Mouse (Mus musculus): ENCODE measurements around the gene Tent5b.

The Tent5b gene

GRCm38 (mm10) chr4:133479458-133480184 is at the start of gene Tent5b:
Gene Tent5b, plus strand, starts transcription at chr4:133480132.
- DNase-seq (ENCODE audit: low spot score) = peak; percentile 97

DNA sequence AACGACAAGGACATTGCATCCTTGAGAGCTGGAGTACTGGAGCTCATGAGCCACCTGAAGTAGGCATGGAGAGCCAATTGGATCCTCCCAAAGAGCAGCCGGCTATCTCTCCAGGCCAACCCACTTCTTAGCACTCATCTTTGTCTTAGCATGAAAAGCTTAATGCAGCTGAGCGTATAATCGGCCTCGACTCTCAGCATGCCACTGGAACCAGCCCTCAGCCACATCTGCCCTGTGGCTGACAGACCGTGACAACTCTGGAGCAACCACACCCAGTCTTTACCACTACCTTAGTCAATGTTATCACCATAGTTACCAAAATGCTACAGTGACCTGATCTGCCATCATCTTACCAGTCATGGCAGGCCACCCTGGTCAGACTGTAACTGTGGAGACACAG is 48.4 kb upstream of the Tent5b start:
- DNase-seq (ENCODE audit: low spot score) = no peak

DNA sequence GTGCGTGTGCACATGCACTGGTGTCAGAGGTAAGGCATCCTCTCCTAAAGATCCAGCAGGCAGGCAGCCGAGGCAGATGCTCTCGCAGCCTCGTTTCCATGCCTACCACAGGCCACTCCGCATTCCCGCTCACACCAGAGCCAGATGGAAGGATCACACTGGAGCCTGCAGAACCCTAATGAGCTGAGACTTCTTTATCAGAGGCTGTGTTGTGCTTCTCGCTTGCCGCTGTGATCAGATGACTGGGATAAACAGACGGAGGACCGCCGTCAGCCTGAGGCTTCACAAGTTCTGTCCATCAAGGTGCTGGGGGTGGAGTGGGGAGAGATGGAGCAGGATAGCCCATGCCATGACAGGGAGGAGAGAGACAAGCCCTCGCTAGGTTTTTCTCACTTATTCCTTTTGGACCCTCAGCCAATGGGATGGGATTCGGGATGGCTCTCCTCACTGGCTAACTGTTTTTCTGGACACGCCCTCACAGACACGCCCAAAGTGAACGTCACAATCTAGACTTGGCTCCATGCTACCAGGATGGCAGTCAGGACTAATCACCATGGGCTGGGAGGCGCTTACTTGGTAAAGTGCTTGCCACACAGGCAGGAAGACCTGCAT is 47.3 kb upstream of the Tent5b start:
- no peak for DNase-seq (ENCODE audit: low spot score)

GRCm38 (mm10) chr4:133435921-133436320 is 44.0 kb upstream of the Tent5b start:
- no peak for DNase-seq (ENCODE audit: low spot score)

DNA sequence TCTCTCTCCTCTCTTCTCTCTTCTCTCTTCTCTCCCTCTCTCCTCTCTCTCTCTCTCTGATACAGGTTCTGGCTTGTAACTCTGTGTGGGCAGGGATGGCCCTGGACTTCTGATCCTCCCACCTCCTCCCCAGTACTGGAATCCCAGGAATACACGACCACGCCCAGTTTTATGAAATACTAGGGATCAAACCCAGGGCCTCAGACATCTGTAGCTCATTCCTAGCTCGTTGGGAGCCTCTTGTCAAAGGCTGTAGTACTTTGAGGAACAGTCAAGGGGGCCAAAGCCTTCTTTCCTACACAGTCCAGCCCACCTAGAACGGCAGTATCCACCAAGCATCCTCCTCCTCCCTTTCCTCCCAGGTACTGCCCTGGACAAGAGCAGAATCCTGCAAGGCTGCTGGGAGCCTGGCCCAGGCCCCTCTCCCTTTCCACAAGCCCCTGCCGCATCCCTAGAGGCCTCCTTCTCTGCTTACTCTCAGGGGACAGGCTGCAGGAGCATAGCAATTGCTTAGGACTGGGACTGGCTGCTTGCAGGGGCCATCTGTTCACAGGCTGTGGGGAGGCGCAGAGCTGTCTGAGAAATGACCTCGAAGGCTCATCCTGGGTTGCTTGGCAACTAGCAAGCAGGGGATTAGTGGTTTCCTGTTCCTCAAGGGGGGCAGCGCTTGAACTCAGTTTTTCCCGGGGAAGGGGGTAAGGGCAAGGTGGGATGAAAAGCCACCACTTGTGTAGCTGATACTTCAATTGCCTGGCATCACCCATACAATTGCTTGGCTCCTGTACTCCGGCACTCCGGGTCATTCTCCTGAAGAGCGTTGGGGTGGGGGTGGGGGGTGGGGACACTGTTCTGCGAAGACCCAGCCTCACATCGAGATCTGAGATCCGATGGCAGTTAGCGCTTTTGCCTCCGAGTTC is 40.2 kb upstream of the Tent5b start:
- peak; percentile 45 for DNase-seq (ENCODE audit: low spot score)

- DNase-seq (ENCODE audit: low spot score) = no peak
These were observed 39.5 kb upstream of the Tent5b start for GRCm38 (mm10) chr4:133440377-133440795.

DNA sequence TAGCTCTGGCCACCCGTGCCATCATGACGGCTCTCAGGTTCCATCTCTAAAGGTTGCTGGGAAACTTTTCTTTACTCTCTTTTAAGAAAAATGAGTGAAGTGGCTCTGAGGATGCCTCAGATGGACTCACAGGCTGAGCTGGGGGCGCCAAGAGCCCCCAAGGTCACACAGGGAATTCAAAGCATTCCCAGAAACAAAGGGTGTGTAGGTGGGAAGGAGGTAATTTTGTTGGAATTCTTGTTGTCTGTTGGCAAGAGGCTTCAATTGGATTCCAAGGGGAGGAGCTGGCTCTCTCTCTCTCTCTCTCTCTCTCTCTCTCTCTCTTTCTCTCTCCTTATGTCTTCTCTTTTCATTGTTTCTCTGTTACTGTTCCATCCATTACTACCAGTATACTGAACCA is 37.7 kb upstream of the Tent5b start:
- DNase-seq (ENCODE audit: low spot score) = no peak

- no peak for DNase-seq (ENCODE audit: low spot score)
These were observed 36.8 kb upstream of the Tent5b start for GRCm38 (mm10) chr4:133443085-133443484.

GRCm38 (mm10) chr4:133445727-133446126 is 34.2 kb upstream of the Tent5b start:
- no peak for DNase-seq (ENCODE audit: low spot score)

- no peak for DNase-seq (ENCODE audit: low spot score)
These were observed 32.6 kb upstream of the Tent5b start for GRCm38 (mm10) chr4:133447366-133447765.

DNA sequence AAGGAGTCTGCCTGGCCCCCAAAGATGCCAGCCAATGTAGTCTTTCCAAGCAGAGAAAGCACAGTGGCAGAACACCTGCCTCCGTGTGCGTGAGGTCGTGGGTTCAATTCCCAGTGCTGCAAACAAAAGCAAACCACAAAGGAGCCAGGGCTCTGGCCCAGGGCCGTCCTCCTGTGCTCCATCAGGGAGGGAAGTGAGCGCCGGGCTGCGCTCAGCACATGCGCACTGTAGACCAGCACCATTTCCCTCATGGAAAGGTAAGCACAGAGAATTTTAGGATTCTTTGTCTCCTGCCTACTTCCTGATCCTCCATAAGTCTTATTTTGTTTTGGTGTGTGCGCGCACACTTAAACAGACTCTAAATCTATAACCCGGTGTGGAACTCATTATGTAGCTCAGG is 32.0 kb upstream of the Tent5b start:
- no peak for DNase-seq (ENCODE audit: low spot score)

GRCm38 (mm10) chr4:133448708-133449388 is 31.1 kb upstream of the Tent5b start:
- no peak for DNase-seq (ENCODE audit: low spot score)

- DNase-seq (ENCODE audit: low spot score) = no peak
These were observed 30.2 kb upstream of the Tent5b start for GRCm38 (mm10) chr4:133449726-133450125.

DNA sequence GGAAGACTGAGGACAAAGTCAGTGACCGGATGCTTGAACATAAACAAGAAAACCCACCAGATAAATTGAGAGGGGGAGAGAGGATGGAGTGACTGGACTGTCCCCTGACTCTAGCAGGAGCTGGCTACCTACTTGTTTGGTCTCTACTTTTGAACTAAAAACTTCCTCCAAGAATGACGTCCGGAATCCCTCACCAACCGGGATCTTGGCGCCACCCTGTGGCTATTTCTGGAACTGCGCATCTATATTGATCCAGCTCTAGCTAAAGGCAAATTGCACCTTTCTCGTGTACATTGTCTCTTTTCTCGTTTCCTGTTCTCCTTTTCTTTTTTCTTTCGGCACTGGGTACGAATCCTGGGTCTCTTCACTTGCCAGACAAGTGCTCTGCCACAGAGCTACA is 28.4 kb upstream of the Tent5b start:
- DNase-seq (ENCODE audit: low spot score) = no peak

DNA sequence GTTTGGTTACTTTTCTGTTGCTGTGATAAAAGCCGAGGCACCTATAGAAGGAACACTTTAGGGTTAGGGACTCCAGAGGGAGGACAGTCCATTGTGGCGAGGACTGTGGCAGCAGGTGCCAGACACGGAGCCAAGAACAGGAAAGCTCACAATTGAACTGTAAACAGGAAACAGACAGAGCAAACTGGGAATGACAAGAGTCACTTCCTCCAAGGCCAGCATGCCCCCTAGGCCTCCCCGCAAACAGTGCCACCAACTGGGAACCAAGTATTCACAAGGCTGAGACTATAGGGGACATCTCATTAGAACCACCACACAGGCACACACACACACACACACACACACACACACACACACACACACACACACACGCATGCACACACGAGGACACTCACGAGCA is 27.5 kb upstream of the Tent5b start:
- no peak for DNase-seq (ENCODE audit: low spot score)

GRCm38 (mm10) chr4:133458044-133458443 is 21.9 kb upstream of the Tent5b start:
- no peak for DNase-seq (ENCODE audit: low spot score)

DNA sequence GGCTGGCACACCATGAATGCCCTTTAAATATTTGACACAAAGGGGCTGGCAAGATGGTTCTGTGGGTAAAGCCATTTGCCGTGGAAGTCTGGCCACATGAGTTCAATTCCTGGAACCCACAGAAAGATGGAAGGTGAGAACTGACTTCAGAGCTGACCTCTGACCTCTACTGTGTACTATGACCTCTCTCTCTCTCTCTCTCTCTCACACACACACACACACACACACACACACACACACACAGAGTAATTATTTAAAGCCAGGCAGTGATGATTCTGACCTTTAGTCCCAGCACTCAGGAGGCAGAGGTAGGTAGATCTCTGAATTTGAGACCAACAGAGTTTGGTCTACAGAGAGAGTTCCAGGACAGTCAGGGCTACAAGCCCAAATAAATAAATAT is 19.9 kb upstream of the Tent5b start:
- DNase-seq (ENCODE audit: low spot score) = no peak

GRCm38 (mm10) chr4:133460796-133461325 is 19.1 kb upstream of the Tent5b start:
- no peak for DNase-seq (ENCODE audit: low spot score)

DNA sequence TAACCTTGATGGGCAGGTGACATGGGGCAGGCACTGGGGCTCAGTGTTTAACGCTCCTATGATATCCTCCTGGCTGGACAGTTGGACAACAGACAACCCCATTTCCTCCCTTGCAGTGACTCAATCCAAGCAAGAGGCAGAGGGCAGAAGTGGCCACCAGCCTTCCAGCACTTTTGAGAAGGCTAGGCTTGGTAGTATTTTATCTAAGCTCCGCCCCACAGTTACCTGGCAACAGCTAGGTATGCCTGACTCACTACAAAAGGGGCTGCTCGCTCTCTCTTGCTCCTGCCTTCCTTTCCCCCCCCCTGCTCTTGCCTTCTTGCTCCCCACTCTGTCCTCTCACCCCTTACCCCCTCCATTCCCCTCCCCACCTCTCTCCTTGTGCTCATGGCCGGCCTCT is 18.6 kb upstream of the Tent5b start:
- no peak for DNase-seq (ENCODE audit: low spot score)

GRCm38 (mm10) chr4:133463184-133463583 is 16.7 kb upstream of the Tent5b start:
- DNase-seq (ENCODE audit: low spot score) = no peak

- DNase-seq (ENCODE audit: low spot score) = peak; percentile 65
These were observed 11.9 kb upstream of the Tent5b start for GRCm38 (mm10) chr4:133468080-133468479.

- no peak for DNase-seq (ENCODE audit: low spot score)
These were observed 10.8 kb upstream of the Tent5b start for GRCm38 (mm10) chr4:133469122-133469521.

Measured in ovary, adult 18-20 months (tissue).